Mouse (Mus musculus): ENCODE measurements at regions not wholly inside any gene's neighbourhood (a gene's known extent, or its start where the extent isn't known, plus 50 kb on each side); places are given as distances from the start of the nearest gene placed in this dataset.

DNA sequence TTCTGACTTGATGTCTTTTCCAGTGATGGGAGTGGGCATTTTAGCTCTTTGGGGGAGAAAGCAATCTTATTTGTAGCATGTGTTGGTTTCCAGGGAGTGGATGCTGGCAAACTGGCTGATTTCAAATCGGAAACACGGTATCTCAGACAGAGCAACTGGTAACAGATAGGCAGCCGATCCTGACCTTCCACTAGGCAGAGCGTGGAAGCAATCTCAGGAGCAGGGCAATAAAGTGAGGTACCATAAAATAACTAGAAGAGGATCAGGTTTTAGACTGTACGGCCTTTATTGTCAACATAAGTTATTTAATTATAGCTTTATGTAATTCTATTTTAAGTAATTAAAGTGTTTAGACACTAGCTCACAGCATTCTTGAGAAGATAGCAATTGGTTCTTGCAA lies 390.0 kb downstream of the Plk2 start:
- DNase-seq (ENCODE audit: low read depth): no peak

DNA sequence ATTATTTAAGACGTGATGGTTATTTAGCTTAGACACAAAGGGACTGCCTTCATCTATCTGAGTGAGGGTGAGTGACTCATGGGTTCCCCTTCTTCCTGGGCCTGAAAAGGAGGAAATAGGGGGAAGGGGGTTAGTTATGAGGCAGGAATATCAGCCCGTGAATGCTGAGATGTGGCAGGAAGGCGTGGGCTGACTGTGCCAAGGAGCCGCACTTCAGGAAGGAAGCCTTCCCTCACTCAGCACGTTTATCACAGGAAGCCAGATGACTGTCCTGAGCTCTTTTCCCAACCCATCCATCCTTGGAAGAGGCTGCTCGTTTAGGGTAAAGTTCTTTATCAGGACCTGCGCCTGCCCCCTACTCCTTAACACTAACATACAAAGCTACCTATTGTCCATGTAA lies 403.5 kb downstream of the Plk2 start:
- DNase-seq (ENCODE audit: low read depth): no peak

DNA sequence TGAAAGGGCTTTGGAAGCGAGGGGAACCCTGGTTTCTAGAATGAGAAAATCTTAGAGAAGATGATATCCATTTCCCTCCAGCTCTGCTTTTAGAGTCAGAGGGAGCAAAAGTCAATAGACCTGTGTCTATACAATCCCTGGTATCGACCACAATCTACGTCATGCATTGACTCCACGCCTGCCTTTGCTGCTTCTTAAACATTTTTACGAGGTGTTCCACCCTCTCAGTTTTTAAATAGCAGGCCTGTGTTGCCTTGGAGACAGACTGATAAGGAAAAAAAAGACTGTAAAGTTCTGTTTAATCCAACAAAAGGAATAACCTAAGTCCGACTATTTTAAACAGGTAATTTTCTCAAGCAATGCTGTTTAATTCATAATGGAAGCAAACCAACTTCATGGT lies 408.0 kb downstream of the Plk2 start:
- DNase-seq (ENCODE audit: low read depth): no peak

DNA sequence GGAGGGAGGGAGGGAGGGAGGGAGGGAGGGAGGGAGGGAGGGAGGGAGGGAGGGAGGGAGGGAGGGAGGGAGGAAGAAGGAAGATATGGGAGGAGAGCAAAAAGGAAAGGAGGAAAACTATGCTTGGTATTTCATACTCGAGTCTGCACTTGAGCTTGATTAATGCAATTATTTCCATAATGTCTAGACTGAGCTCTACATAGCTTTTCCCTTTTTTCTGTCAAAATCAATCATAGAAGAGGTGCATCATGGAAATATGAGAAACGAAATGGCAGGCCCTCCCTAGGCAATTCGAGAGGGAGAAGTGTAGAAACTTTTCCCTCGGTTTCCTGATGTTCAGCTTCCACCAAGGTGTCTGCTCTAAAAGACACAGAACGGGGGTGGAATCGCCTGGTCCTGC lies 417.6 kb downstream of the Plk2 start:
- DNase-seq (ENCODE audit: low read depth): no peak

DNA sequence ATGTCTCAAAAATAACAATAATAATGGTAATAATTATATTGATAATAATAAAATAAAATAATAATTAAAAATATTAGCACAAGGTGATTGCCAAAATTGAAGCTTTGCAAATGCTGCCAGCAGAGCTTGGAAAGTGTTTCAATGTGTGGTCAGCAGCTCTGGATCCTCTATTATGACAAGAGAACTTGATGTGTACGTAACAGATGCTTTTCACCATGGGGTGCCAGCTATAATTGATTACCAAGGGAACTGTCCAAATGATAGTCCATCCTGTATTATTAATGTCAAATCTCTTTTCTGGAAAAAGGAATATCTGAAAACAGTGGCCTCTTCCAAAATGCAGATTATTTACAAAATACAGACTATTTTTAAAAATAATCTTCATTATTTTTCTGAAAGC lies 419.2 kb downstream of the Plk2 start:
- DNase-seq (ENCODE audit: low read depth): no peak

DNA sequence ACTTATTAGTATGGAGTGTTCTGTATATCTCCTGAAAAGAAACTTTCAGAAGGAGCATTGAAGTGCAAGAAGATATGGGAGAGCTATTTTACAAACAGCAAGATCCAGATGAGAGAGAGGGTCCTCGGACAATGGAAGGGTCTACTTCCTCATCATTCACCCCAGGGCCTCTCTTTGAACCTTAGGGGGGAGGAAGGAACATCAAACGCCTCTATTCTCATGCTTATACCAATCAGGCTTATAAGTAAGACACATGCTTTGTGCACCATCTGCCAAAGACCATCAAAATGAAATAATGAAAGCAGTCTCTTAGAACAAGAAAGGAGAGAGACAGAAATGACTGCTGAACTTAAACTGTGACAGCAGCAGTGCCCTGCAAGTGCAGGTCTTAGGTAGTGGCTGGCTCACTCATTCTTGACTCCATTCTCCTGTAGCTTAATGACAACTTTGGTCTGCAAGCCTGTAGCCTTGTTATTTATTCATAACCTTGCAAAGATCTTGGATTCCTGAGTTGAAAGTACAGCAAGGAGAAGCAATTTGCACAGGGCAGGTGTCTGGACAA lies 424.5 kb downstream of the Plk2 start:
- no peak for DNase-seq (ENCODE audit: low read depth)

DNA sequence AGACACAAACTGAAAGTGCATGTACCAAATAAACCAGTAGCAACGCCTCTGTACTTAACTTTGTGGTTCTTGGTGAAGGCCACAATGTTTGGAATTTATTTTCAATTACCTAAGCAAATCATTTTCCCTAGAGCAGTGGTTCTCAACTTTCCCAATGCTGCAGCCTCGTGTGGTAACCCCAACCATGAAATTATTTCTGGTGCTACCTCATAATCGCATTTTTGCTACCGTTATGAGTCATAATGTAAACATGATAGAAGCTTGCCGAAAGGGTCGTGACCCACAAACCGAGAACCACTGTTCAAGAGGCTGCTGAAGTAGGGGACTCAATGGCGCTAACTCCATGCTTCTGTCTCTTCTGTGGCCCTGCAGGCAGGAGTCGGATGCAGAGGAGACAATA lies 429.9 kb upstream of the Actbl2 start:
- no peak for DNase-seq (ENCODE audit: low read depth)

DNA sequence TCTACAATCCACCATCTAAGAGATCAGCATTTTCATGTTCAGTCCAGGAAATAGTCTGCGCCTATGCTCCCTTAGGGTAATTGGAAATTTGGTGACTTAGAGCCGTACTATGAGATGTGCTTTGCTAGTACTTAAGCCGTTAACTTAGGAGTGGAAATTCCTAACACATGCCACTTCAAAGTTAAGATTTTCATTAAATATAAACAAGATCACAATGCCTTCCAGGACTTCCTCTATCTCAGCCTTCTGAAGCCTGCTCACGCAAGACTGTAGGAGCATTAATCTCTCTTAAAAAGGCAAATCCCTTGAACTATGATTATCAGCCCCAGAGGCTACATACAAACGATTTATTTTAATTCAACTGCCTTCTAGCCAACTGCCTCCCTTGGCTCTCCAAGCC lies 422.4 kb upstream of the Actbl2 start:
- DNase-seq (ENCODE audit: low read depth): no peak

DNA sequence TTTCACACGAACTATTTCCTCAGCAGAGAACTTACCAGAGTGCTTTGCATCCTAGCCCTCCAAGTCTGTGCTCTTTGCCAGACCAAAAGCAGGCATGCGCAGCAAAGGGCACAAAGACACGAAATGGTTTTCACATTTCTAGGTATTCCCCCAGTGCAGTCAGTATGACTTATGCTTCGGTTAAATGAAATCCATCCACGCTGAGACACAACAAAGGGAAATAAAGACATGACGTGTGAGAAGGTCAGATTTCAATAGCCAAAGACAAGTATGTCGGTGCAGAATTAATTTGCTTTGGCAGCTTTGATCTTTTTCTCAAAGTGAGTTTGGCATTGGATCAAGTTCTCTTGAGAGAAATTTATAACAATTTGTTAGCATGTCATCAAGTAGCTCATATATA lies 417.9 kb upstream of the Actbl2 start:
- peak; percentile 24 for DNase-seq (ENCODE audit: low read depth)

DNA sequence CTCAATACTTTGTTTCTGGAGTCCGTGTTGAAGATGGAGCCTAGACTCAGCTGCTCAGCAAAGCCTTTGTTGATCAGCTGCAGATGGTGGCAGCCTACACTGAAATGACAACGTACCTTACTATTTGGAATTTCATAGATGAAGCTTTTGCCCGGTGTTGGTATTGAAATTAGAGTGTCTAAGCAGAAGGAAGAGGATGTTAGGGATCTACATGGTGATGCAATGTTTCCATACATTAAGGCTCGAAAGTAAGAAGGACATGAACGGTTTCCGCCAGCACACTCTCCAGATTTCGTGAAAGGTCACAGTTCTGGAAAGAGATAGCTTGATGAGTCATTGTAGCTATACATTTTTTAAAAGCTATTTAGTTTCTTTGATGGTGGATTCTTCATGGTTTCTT lies 412.9 kb upstream of the Actbl2 start:
- DNase-seq (ENCODE audit: low read depth): no peak

DNA sequence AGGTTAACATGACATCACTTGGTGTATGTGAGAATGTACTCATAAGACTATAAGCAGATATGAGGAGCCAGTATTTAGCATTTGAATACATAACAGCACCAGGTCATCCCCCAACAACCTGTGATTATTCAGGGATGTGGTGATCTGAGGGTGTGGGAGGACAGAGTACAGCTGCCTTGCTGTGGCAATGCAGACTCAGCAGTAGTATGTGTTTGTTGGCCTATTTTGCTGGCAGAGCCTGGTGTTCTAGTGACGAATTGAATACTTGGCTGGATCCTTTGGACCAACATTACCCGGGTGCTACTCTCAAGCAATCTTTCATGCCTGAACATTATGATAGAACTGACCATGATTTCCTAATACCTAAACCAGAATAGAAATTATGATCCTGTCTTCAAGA lies 409.1 kb upstream of the Actbl2 start:
- DNase-seq (ENCODE audit: low read depth): peak; percentile 84

DNA sequence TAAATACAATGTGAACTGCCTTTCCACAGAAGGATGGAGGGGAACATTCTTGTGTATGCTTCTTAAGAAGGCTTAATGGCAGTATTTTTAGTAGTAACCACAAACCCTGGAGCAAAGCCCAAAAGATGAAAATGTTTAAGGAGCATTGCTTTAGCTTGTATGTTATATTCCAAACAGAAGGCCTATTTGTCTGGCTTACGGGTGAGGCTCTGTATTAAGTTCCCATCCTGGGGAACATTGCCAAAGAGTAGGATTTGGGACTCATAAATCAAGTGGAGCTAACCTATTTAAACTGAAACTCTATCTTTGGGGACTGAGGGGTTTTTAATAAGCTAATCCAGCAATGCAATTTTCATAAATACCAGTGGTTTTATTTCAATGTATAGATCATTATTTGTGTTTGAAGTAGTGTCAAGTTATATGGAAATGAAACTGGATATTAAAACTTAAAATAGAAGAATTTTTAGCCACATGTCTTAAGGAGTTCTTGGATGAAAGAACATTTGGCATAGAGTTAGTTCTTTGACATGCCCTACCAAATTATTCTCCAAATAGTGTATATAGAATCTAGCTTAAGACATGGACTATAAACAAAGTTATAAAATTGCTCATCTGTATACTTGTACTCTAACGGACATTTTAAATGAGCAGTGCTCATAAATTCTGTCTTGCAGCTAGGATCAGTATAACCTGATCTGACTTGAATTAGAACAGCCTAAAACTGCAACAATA lies 401.7 kb upstream of the Actbl2 start:
- DNase-seq (ENCODE audit: low read depth): peak; percentile 75

DNA sequence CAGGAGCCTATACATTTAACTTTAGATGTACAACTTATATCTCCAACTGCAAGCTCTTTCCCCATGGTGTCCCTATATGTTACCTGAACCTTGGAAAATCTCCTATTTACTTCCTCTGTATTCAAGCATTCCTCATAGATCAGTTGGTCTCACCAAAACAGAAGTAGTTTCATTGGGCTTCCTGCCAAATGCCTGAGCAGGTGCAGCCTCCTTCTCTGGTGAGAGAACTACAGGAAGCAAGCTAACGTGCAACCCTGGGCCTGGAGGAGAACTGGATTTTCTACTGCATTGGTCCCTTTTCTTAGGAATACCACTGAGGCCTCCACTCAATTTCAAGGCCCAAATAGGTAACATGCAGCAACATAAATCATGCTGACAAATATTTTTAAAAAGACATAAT lies 400.6 kb upstream of the Actbl2 start:
- DNase-seq (ENCODE audit: low read depth): no peak

DNA sequence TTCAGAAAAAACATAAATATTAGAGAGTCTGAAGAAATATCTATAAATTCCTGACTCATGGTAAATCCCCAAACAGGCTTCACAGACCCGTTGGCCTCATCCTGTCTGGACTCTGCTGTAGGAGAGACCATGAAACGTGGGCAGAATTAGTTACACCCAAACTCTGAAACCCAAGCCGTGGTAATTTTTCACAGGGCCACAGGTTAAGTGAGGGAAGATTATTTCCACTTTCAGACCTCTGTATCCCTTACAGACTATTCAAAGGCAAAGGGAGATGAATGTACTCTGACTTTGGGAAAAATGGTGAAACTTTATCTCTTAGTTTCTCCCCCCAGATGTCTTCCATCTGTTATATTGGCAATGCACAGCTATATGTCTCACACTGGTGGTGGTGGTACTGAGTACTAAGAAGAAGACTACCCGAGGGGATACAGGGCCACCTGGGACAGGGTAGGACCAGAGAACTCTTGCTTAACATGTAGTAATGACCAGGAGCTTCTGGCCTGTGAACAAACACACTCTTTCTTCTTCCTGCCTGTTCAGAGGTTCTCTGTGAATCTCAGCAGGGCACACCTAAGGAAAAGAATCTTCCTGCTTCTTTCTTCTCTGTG lies 388.8 kb upstream of the Actbl2 start:
- no peak for DNase-seq (ENCODE audit: low read depth)

DNA sequence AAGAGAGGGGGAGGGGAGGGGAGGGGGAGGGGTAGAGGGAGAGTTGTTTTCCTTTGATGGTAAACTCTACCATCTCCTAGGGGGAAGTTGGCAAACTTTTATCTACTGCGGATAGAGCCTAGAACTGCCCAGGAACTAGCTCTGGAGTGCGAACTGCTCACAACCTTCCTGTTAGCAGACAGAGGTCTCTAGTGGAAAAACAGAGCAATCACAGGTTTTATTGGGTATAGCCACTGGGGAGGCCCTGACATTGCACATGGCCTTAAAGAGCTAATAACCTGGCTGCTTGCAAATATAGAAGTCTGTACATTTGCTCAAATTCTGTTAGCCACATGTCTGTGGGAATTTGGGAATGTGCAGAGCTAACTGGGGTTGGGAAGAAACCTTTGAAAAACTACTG lies 388.1 kb upstream of the Actbl2 start:
- DNase-seq (ENCODE audit: low read depth): peak; percentile 8

DNA sequence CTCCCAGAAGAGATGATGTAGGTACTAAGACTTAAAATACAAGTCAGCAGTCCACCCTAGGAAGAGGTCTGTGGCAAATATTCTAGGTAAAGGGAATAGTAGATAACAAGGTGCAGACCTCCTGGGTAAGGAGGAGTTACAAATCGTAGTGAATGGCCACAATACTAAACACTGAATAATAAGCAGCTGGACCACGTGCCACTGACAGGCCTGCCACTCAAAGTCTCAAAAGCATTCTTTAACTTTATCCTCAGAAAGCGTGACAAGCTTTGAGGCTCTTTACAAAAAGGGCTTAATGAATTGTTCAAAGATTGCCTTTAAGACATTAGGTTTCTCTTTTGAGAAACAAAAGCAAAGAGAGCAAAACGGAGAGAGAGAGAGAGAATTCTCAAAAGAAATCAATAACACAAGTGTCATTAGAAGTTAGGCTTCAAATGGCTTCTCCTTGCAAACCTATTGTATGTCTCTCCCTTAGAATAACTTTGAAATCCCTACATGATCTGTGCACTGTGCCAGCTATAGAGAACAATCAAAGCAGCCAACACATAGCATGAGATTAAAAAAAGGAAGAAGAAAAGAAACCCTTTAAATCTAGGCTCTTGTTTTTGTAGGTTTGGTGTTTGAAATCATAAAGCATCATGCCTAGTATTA lies 383.6 kb upstream of the Actbl2 start:
- no peak for DNase-seq (ENCODE audit: low read depth)

DNA sequence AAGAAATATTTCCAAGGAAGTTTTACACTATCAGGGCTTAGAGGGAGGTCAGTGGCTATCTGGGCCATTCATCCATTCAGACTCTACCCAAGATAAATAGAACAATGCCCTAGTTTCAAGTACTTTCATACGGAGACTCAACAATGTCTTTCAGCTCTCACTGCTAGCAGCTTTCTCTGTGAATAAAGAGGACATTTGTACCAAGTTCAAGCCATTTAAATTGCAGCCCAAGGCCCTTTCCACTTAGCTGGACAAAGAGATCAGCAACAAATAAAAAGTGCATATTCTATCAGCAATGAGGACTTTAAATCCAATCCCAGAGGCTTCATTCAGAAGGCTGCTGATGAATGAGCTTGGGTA lies 383.1 kb upstream of the Actbl2 start:
- DNase-seq (ENCODE audit: low read depth): no peak

DNA sequence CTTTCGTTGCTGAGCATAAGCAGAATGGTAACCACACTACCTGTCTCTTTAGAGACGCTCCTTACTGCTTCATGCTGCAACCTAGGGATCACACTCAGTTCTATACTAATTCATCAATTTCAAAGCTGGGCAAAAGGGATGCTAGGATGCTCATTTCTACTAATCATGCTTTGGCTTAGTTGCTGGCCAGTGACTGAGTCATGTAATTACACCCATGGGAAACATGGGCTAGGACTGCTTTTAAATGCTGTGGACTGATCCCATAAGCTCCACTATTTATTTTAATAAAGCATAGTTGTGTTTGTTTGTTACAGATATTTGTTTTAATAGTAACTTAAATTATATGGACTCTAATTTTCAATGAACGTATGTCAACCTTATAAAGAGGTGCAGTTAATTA lies 373.2 kb upstream of the Actbl2 start:
- peak; percentile 57 for DNase-seq (ENCODE audit: low read depth)

DNA sequence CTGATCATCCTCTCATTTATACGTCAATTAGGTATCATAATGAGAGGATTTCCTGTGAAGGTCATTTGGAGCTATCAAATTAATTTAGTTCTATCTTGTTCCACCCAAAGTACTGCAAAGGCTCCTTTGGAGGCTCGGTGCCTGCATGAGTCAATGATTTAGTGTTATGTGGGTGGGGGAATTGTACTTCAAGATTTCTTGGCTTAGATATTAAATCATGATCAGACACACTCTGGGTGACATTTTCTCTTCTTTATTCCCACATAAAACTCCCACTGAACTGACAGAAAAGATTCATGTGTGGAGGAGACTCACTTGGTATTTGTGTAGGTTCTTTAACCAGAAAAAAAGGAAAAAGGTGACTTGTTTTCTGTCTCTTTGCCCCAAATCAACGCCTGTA lies 372.6 kb upstream of the Actbl2 start:
- peak; percentile 14 for DNase-seq (ENCODE audit: low read depth)

DNA sequence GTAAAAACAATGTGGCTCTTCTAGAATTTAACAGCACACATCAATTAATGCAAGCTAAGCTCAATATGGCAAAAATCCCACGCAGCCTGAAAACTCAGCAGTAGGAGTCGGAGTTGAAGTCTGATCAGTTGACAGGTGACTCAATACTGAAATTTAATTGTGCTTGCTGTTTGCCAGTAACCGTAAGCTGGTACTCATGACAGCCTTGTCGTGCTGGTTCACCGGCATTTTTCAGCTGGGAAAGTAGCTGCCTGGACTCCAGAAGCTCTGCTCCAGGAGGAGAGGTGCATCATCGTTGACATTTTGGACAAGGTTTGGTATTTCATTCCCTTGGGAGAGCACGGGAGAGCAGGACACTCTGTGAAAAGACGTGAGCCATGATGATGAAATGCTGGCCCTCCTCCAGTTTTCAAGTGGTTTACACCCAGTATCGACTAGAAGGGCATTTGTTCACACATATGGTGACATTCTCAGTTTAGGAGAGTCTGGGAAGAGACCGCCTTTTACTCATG lies 372.1 kb upstream of the Actbl2 start:
- peak; percentile 74 for DNase-seq (ENCODE audit: low read depth)

DNA sequence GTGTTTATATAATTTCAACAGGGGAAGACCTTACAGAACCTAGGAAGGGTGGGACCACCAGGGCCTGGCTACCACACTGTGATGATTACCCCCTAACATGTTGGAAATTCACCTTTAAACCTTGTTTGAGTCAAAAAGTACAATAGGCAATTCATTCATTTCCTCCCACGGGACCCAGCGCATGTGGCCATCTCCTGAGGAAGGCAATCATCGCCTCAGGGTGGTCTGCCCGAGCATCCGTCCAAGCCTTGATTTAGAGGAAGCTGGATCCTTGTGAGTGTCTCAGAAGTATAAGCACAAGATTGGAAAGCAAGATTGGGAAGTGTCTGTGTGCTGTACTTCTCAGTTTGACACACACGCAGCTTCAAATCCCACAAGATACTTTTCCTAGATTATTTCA lies 360.9 kb upstream of the Actbl2 start:
- no peak for DNase-seq (ENCODE audit: low read depth)

DNA sequence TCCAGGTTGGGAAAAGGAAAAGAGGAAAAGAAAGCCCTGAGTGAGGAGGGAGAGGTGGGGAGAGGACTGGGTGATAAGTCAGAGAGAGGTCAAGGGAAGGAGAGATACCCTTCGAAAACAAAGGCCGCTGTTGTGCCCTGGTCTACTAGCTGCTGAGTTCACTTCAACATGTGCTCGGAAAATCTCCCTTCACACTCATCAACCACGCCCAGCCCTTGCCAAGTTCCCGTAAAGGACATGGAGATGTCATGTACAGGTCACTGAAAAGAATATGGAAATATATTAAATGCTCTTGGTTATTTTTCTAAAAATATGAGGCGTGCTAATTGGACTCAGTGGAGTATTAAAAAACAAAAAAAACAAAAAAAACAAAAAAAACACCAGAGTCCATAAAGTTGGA lies 359.5 kb upstream of the Actbl2 start:
- DNase-seq (ENCODE audit: low read depth): peak; percentile 8

DNA sequence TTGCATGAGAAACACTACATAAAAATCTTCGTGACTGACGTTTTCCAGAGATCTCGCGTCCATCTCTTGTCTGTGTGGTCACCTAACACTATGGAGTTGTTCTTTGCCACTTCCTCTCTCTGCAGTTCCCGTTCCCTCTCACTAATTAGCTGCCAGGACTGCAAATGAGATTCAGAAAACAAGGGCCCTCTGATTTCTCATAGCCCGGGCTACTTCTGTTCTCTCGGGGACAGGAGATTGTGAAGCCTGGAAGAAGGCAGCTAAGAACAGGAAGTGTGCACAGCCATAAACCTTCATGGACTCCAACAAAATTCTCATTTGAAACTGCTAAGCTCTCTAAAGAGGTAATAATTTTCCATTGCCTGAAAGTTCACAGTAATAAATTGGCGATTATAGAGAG lies 358.9 kb upstream of the Actbl2 start:
- no peak for DNase-seq (ENCODE audit: low read depth)

Data from NIH3T3 (cell line).